Mouse (Mus musculus) kidney, postnatal 4 days (tissue): ENCODE data around the gene Stk35.
A peak's percentile ranks its signal among the peaks of the same experiment; 100 is the strongest.
"Not testable (repeated sequence)": the region's sequence is repeated elsewhere in the genome, so short reads cannot be mapped to it uniquely, and the experiment has no call there.

Experiments
- DNase-seq, 2 experiments: peaks; one replicate each; pipeline ENCODE4 v3.0.0; 2021; ENCODE audit warnings: mixed read lengths in 2 of 2

Stk35 gene

DNA sequence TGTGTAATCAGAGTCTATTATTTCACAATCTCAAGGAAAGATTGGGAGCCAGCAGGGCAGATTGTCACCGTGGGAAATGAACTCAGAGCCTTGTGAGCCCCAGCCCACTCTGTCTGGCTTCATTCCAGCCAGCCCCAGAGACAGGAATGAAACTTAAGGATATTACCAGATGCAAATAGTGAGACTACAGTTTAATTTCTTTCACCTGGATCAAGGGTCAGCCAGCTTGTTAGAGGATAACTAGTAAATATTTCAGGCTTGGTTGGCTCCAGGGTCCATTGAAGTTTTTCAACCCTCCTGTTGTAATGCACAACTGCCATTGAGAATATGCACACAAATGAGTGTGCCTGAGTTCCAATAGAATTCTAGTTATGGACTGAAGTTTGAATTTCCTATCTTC lies 36.6 kb downstream of the Stk35 start:
- peak; percentile 31 to 62 for DNase-seq

DNA sequence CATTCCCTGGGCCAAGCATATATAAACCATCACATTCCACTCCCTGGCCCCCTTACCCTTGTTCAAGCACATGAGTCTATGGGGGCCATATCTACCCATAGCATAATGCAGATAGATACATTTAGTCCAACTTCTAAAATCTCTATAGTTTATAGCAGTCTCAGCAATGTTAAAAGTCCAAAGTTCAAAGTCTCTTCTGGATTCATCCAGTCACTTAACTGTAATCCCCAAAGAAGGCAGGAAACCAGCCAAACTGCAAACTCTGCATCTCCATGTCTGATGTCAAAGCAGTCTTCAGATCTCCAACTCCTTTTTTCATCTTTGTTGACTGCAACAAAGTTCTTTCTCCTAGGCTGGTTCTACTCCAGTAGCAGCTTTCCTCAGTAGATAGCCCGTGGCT lies 38.0 kb downstream of the Stk35 start:
- DNase-seq = no peak

DNA sequence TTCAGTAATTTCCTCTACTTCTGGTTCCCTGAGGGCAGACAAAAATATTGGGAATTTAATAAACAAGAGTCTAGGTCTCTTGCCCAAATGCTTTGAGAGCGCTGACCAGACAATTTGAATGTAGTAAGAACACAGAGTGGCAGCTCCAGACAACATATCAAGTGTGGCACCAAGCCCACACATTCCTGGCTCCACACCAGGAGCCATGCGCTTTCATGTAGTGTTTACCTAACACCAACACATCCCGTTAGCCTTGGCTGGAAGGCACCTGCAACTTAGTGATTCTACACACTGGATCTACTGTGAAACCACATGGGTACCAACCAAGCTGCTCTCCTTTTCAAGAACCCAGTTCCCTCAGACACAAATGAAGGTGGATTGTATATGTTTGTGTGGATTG lies 45.5 kb downstream of the Stk35 start:
- no peak for DNase-seq

DNA sequence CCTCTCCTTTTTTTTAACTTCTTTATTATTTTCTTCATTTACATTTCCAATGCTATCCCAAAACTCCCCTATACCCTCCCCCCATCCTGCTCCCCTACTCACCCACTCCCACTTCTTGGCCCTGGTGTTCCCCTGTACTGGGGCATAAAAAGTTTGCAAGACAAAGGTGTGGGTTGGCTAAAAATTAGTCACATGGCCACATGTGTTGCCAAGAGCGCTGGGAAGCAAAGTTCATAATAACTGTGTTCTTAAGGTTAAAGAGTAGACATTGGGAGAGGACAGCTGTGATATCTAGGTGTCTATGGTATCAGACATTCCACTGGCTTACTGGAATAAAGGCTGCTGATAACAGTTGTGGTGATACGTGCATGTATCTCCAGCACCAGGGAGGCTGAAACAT lies 46.2 kb downstream of the Stk35 start:
- DNase-seq = no peak

DNA sequence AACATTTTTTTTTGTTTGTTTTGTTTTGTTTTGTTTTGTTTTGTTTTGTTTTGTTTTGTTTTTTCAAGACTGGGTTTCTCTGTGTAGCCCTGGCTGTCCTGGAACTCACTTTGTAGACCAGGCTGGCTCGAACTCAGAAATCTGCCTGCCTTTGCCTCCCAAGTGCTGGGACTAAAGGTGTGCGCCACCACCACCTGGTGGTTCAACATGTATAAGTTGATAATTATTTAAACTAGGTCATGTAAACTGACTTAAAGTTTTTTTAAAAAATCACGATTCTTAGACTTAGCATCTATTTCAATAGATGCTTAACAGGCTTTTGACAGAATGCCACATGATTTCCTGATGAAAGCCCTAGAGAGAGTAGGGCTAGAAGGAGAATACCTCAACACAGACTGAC lies 48.8 kb downstream of the Stk35 start:
- not testable (repeated sequence) for DNase-seq

DNA sequence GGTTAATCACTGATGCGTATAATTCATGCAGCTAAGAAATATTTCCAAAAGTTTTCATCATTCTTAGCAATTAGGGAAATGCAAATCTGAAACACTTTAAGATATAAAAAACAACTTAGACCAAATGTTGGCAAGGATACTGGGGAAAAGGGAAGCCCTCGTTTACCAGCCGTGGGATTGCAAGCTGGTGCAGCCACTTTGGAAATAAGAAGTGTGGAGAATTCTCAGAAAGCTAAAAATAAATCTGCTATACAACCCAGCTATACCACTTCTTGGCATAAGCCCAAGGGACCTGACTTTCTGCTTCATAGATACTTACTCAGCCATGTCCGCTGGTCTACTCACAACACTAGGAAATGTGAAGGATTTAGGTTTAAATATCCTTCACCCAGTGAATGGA lies 51.2 kb downstream of the Stk35 start:
- DNase-seq = no peak

DNA sequence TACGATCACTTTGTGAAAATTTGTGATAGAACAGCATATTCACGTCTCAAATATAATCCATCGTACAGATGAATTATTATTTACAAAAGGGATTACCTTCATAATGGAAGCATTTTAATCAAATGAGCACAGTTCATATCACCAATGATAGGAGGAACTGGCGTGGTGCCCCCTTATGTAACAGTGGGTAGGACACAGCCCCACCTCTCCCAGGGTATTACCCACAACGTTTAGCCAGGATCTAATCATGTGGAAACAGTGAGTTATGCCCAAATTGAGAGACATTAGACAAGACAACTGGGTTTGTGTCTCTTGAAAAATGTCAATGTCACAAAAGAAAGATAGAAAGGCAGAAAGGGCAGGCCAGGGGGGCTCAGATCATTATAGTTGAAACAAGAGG lies 62.9 kb downstream of the Stk35 start:
- DNase-seq = no peak

DNA sequence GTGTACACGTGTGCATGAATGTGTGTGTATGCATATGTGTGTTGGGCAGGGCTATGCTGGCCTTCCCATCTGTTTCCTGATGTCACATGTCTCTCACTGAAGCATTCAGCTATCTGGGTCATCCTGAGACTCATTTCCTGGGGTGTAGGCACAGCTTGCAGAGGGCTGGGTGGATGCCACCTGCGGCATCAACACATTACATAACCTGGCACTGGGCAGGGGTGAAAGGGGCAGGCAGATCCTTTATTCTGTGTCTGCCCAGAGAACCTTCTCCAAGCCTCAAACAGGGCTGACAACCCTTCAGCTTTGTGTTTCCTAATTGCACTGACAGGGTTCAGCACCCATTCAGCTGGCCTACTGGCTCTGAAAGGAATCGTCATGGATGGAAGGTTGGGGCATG lies 64.6 kb downstream of the Stk35 start:
- no peak for DNase-seq

DNA sequence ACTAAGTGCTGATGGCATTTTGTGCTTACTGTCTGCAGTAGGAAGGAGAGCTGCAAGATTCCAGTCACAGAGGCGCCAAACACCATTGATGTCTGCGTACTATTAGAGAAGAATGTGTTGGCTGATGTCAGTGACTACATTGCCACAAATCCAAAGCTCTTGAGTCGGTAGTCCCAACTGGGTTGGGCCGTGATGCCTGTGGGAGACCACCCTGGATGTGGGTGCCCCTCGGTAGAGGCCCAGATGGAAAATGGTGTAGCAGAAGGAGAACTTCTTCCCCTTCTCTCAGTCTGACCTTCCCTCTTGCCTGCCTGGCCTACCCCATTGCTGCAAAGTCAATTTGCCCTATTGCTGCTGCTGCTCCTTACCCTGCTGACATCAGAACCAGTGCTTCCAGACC lies 68.8 kb downstream of the Stk35 start:
- no peak for DNase-seq

DNA sequence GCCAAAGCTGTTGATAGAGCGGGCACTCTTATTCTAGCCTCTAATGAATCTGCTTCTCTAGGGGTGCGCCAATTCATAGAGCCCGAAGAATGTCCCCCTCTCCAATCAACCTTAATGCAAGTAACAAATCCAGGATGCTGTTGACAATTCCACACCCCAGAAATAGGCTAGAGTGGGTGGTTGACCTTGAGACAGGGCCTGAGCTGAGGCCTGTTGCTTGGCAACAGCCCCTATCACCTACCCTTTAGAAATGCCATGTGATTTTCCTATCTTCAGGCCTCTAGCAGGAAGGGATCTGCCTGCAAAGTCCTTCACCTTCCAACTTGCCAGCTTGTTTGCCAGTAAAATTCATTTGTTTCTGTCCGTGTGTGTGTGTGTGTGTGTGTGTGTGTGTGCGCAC lies 70.9 kb downstream of the Stk35 start:
- no peak for DNase-seq

DNA sequence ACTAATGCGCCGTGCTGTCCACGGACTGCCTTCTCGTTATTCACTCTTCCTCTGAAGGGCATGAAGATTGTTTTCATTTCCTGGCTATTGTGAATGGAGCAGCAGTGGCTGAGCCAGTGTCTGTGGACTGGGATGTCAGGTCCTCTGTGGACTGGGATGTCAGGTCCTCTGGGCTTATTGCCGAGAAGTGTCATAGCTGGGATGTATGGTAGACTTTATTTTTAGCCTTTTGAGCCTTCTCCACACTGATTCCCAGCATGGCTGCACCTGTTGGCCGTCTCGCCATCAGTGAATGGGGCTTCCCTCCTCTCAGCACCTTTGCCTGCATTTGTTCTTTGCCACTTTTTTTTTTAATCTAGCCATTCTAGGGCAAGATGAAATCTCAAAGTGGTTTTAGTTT lies 71.8 kb downstream of the Stk35 start:
- DNase-seq = no peak

DNA sequence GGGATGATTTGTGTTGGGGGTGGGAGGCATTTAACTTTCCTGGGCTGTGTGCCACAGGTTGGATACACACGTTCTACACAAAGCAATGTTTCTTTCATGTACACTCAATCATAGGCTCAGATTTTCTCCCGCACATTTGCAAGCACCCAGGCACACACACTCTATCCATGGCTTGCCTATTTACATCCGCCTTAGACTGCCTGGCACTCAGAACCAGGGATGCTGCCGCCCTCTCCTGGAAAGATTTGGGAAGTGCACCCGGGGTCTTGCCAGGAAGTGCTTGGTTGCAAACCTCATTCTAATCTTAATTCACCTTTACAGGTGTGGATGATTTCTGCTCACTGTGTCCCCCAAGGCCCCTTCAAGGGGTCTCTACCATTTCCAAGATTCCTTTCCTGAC lies 73.2 kb downstream of the Stk35 start:
- peak; percentile 89 to 90 for DNase-seq

DNA sequence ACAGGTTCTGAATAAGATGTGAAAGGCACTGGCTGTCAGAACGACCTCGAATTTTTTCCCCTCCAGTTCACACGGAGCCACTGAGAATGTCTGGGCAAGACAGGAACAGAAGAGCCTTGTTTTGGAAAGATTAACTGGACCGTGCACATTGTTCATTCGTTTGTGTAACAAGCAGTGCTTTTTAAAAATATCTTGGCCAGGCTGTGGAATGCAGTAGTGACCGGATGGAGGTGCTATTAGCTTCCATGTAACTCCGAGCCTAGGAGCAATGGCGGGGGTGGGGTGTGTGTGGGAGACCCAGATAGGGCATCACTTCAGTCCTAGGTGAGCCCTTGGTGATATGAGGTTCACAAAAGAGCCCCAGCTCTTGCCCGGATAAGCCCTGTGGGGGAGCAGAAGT lies 73.8 kb downstream of the Stk35 start:
- peak in 1 of 2 experiments; percentile 23 for DNase-seq

DNA sequence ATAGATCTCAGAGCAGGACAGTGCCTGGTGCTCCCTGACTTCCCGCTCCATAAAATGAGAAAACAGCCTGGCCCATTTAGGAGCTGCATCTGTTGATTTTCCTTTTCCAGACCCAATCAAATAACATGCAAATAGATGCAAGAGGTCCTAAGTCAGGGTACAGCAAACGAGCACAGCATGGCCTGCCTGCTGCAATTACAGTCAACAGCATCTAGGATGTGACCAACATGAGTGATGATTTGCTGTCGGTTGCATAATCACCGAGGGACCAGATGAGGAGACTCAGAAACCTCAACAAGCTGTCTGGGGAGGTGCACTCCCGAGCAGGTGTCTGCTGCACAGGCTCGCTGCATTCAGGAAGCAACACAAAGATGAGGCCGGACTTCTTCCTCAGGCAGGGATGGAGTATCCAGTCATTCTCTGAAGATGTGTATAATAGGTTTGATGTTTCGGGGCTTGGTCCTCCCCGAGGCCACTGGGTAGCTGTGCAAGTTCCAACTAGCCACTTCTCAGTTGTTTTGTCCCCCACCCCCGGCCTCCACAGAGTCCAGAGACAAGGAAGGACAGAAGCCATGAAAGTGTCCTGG lies 74.3 kb downstream of the Stk35 start:
- no peak for DNase-seq

DNA sequence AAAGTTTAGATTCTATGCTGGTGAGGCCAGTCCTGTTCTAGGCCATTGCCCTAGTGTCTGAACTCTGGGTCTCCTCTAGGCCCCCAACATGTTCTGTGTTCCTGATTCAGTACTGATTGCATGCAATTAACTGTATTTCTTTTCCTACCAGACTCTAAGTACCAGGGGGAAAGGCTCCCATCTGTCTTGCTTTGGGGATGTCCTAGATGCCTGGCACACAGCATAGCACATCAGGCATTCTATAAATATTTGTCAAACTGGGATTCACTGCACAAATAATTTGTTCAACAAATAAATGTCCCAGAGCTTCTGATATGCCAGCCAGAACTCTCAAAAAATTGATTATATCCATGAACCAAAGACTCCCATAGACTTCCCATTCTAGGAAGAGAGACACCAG lies 76.6 kb downstream of the Stk35 start:
- no peak for DNase-seq

DNA sequence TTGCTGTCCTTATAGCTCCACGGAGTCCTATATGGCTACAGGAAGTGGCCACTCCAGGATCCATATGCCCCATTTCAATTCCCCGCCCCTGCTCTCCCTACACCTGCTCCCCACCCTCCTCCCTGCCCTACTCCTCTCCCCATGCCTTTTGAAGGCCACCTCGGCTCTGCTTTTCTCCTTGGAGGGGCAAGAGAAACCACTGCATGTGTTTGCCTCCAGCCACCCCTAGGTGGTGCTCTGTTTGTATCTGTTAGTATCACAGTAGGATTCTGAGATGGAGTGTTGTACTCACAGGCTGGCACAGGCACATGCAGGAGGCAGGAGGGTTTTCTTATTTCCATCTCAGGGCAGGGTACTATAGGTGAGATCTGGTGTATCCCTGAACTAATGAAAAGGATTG lies 79.5 kb downstream of the Stk35 start:
- DNase-seq = peak; percentile 68 to 73

DNA sequence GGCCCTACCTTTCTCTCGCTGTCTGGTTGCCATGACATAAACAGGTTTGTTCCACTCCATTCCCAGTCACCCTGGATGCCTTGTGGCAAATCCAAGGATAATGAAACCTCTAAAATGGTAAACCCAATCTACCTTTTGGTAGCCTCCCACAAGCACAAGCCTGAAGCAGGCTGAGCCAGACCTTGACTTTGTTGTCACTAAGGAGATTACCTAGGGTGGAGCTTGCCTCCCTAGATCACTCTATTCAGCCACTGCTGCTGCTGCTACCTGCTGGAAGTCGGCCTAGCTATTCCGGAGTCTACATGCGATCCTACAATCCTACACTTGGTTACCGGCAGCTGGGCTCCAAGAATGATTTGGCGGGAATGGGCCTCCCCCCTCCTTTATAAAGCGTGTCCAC lies 79.9 kb downstream of the Stk35 start:
- DNase-seq = no peak

DNA sequence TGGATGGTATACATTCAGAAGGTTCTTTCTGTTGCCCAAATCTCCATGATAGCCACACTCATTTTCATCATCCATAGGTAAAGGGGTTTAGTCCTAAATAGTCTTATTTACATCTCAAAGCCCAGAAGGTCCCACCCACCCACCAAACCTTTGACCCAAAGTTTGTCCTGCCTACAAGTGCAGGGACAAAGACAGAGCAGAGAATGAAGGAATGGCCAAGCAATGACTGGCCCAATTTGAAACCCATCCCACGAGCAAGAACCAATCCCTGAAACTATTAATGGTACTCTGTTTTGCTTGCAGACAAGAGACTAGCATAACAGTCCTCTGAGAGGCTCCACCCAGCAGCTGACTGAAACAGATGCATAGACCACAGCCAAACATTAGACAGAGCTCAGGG lies 81.6 kb downstream of the Stk35 start:
- no peak for DNase-seq
